Mouse (Mus musculus) embryonic stem cell, embryonic (primary cell): ENCODE measurements around the gene Tmem217.

ENCODE experiments used
- CTCF ChIA-PET, 4 experiments: fragments of 300-600 bp in 2 of 4; fragments of 350-600 bp in 2 of 4; sonication (Branson Sonifier 250); formaldehyde crosslinking; loops; one replicate each; lab custom pipeline; 2022; ENCODE audit warnings: inconsistent platforms in 2 of 4; lab: Charles Lee
- POLR2A ChIA-PET, 4 experiments: fragments of 300-600 bp in 2 of 4; fragments of 350-600 bp in 2 of 4; sonication (Branson Sonifier 250); formaldehyde crosslinking; loops; one replicate each; lab custom pipeline; 2022; ENCODE audit warnings: antibody characterized with exemption in 4 of 4, inconsistent platforms in 1 of 4; lab: Charles Lee

Gene Tmem217

DNA sequence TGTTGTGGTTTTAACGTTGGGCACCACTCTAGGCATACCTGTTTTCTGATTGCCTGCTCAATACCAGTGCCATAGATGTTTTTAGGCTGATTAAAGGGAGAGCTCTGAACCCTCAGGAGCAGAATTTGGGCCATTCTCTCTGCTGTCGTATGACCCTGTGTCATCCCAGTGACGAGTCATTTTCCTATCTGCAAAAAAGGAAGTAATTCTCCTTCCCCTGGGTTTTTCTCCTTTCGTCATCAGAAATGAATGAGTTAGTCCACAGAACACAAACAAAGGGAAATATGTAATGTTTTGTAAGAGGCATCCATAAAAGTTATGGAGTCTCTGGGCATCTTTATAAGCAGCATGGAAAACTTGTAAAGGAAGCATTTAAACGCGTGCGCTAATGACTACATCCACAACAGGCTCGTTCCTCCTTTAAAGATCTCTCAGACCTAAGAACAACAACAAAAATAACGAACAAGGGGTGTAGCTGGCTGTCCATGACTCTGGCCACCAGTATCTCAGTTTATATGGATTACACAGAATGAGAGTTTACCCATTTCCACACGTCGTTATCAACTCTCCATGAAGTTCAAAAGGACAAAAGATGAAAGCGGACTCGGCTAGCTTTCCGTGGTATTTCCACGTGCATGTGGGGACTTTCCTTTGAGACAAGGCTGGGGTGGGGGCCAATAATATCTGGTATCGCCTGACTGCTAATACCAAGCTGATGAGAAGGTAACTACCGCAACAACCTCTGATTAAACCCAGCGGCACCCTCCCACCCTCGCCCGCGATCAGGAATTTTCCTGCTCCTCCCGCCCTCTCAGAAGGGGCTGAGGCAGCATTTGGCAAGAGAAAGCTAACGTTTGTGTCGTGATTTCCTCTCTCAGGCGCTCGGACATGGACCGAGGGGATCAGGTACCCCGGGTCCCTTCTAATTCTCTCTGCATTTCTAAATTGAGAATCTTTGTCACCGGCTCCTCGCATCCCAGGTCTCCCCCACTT, 62.9 kb downstream of the Tmem217 start:
- ChIA-PET POLR2A (interaction anchor here (0.5 to 6.9 kb wide), 94 partner anchors 6 to 1409 kb away, joined by 3 to 188 read pairs (median 5); partner anchors contain the start of genes Mtch1 (in 2 of the 4), Srsf3 (in 2 of the 4), Fgd2 (in 1 of the 4) and Stk38 (in 1 of the 4)), CTCF (interaction anchor here (0.5 to 1.5 kb wide), 17 partner anchors 11 to 719 kb away, joined by 3 to 5 read pairs (median 3); no protein-coding TSS in a partner anchor)

DNA sequence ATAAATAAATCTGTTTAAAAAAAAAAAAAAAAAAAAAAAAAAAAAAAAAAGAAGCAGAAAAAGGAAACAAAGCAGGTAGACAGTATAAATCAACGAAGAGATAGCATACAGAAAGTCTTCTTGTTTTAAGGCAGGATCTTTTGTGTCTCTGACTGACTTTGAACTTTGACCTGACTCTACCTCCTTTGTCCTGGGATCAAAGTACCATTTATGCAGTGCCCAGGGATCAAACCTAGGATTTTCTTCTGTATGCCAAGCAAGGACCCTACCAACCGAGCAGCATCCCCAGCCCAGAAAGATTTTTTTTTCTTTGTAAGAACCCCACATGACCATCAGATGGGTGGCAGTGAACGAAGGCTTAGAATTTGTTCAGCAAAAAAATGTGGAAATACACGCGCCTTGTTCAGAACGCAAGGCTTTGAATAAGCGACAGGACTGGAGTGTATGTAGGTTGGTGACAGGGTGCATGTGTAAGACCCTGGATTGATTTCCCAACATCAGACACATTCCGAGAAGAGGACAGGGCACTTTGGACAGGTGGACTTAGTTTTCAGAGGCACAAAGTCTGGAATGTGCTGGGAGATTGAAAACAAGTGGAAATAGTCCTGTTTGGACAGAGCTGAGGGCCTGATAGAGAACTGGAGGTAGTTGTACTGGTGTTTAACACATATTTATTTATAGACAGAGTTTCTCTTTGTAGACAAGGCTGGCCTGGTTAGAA, 63.8 kb downstream of the Tmem217 start:
- POLR2A ChIA-PET = interaction anchor here (0.6 to 6.9 kb wide), 25 partner anchors 11 to 127 kb away, joined by 3 to 188 read pairs (median 15); no protein-coding TSS in a partner anchor
- CTCF ChIA-PET = interaction anchor here in 2 of 4 experiments (1.1 to 1.4 kb wide), 2 partner anchors 34 to 66 kb away, joined by 3 read pairs; no protein-coding TSS in a partner anchor

DNA sequence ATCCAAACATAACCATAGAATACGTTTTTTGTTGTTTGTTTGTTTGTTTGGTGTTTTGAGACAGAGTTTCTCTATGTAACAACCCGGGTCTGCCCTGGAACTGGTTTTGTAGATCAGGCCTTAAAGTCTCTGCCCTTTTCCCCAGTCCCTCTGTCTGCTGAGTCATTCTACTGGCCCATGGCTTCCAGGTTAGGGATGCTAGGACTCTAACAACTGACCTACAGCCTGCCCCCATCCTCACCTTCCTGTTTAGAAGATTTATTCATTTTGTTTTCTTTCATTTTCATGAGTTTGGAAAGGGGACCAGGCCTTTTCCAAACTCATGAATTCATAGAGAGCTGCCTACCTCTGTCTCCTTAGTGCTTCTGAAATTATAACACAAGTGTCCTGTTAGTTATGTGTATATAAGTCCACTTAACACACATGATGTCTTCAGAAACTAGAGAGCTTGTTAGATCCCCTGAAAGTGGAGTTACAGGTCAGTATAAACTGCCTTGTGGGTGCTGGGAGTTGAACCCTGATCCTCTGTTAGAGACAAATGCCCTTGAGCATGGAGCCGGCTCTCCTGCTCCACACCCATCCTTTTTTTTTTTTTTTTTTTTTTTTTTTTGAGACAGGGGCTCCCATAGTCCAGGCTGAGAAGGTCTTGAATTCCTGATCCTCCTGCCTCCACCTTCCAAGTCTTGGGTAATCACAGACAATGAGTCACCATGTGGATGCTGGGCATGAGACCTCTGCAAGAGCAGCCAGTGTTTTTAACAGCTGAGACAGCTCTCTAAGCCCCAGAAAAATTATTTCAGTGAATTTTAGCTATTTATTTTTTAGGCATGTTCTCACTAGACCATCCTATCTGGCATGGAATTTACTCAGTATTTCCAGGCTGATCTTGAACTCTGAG, 66.6 kb downstream of the Tmem217 start:
- CTCF ChIA-PET = interaction anchor here (0.6 to 2.1 kb wide), 9 partner anchors 24 to 1776 kb away, joined by 3 to 9 read pairs (median 4); no protein-coding TSS in a partner anchor
- POLR2A ChIA-PET = interaction anchor here (0.6 to 2.1 kb wide), 19 partner anchors 8 to 231 kb away, joined by 3 to 11 read pairs (median 4); no protein-coding TSS in a partner anchor

DNA sequence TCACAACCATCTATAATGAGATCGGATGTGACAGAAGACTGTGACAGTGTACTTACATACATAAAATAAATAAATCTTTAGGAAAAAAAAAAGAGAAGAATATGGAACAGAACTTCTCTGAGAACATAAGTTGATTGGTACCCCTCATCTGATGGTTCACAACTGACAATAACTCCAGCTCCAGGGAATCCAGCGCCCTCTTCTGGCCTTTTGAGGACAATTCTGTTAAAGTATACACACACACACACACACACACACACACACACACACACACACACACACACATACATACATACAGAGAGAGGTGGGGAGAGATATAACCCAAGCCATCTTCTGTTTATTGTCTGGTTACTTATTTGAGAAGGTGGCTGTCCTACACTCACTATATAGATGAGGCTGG, 67.8 kb downstream of the Tmem217 start:
- CTCF ChIA-PET = interaction anchor here in 3 of 4 experiments (0.6 to 3.9 kb wide), 10 partner anchors 31 to 616 kb away, joined by 3 to 23 read pairs (median 4); no protein-coding TSS in a partner anchor
- POLR2A ChIA-PET = interaction anchor here in 3 of 4 experiments (0.6 to 5.1 kb wide), 20 partner anchors 7 to 271 kb away, joined by 3 to 43 read pairs (median 6); partner anchors contain the start of gene Pim1 (in 1 of the 3)

DNA sequence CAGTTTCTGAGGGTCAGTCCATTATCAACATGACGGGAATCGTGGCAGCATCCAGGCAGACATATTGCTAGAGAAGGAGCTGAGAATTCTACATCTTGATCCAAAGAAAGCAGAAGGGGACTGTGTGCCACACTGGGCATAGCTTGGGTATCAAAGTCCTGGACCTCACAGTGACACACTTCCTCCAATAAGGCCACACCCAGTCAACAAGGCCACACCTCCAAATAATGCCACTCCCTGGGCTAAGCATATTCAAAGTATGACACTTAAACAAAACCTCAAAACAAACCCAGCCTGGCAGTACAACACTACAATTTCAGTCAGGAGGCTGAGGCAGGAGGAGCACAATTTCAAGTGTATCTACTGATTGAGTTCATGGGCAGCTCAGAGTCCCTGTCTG, 68.9 kb downstream of the Tmem217 start:
- POLR2A ChIA-PET = interaction anchor here in 3 of 4 experiments (0.6 to 5.1 kb wide), 30 partner anchors 8 to 84 kb away, joined by 3 to 43 read pairs (median 5); partner anchors contain the start of gene Pim1 (in 1 of the 3)

DNA sequence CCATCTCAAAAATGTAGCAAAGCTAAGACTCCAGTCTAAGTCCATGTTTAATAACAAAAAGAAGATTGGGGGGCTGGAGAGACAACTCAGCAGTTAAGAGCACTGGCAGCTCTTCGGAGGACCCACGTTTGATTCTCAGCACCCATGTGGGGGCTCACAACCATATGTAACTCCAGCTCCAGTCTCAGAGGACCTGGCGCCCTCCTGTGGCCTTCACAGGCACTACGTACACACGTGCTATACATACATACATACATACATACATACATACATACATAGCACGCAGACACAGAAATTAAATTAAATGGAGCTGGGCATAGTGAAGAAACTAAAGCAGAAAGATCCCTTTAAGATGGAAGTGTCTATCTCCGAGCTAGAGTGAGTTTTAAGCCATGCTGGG, 69.6 kb downstream of the Tmem217 start:
- ChIA-PET POLR2A (interaction anchor here (0.6 to 5.1 kb wide), 34 partner anchors 8 to 492 kb away, joined by 3 to 43 read pairs (median 5); partner anchors contain the start of gene Pim1 (in 2 of the 4)), CTCF (interaction anchor here (0.5 to 3.9 kb wide), 31 partner anchors 8 to 433 kb away, joined by 3 to 23 read pairs (median 3); partner anchors contain the start of gene Pim1 (in 1 of the 4))

More for the DNA sequence above, 68.9 kb downstream of the Tmem217 start:
- CTCF ChIA-PET = interaction anchor here (0.6 to 3.9 kb wide), 15 partner anchors 8 to 87 kb away, joined by 3 to 23 read pairs (median 4); no protein-coding TSS in a partner anchor

DNA sequence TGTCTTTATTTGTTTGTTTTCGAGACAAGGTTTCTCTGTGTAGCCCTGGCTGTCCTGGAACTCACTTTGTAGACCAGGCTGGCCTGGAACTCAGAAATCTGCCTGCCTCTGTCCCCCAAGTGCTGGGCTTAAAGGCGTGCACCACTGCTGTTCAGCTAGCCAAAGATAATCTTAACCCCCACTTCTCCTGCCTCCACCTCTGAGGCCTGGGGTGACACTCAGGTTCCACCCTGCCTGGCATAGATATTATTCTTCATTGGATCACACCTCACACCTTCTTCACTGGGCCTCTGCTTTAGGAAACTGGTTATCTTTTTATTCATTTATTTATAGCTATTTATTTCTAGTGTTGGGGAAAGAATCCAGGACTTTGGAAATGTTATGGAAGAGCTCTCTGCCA, 71.9 kb downstream of the Tmem217 start:
- ChIA-PET POLR2A (interaction anchor here in 3 of 4 experiments (0.7 to 5.1 kb wide), 14 partner anchors 9 to 116 kb away, joined by 3 to 43 read pairs (median 5); partner anchors contain the start of gene Pim1 (in 1 of the 3)), CTCF (interaction anchor here in 2 of 4 experiments (0.6 to 0.9 kb wide), 2 partner anchors 34 to 58 kb away, joined by 3 read pairs; no protein-coding TSS in a partner anchor)

DNA sequence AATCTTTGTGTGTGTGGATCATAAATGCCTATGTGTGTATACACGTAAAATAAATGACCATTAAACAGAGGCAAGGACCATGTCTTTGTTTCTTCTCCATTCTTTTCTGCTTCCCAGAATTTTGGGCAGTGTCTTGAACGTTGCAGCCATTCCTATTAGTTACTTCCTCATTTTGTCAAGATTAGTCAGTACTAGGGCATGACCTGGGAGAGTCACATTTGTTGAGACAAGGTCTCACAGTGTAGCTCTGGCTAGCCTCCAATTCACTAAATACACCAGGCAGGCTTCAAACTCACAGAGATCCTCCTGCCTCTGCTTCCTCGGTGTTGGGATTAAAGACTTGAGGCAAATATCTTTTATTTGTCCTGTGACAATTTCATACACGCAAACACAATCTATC, 73.9 kb downstream of the Tmem217 start:
- POLR2A ChIA-PET = interaction anchor here in 3 of 4 experiments (0.6 to 7.4 kb wide), 23 partner anchors 9 to 57 kb away, joined by 3 to 93 read pairs (median 11); partner anchors contain the start of gene Pim1 (in 3 of the 3)

DNA sequence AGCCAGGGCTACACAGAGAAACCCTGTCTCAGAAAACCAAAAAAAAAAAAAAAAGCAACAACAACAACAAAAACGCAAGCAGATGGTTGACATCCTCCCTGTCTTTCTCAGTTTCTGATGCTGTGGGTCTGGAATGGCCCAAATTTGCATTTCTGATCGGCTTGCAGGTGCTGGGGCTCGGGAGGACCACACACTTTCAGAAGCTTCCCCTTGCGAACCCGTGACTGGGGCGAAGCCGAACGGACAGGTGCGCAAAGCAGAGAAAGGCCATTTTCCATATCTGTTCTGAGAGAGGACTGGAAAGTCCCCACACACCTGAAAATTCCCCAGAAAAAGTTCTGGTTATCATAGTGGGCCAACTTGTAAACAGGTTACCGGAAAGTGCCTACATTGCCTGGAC, 74.8 kb downstream of the Tmem217 start:
- POLR2A ChIA-PET = interaction anchor here (0.5 to 7.4 kb wide), 52 partner anchors 8 to 1440 kb away, joined by 3 to 93 read pairs (median 7); partner anchors contain the start of gene Pim1 (in 4 of the 4)
- CTCF ChIA-PET = interaction anchor here in 3 of 4 experiments (0.6 to 1.7 kb wide), 11 partner anchors 10 to 1185 kb away, joined by 3 to 7 read pairs (median 4); no protein-coding TSS in a partner anchor

More for the DNA sequence above, 73.9 kb downstream of the Tmem217 start:
- CTCF ChIA-PET = interaction anchor here in 1 of 4 experiments (1.0 to 1.3 kb wide), 2 partner anchors 14 to 107 kb away, joined by 3 to 4 read pairs; no protein-coding TSS in a partner anchor

DNA sequence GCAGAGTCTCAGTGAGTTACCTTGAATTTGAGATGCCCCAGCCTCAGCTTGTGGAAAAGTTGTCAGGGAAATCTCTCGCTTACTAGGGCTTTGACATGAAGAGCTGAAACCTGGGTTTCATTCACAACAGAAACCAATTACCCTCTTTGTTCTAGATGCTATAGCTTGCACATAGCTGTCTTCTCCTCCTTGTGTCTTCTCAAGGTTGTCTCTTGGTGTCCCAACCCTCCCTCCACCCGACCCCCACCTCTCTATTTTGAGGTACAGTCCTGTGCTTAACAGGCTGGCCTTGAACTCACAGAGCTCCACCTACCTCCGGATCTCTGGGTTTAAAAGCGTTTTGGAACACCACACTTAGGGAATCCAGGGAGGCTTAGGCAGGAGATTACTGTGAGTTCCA, 75.7 kb downstream of the Tmem217 start:
- ChIA-PET POLR2A (interaction anchor here (0.6 to 7.4 kb wide), 45 partner anchors 8 to 960 kb away, joined by 3 to 93 read pairs (median 9); partner anchors contain the start of gene Pim1 (in 3 of the 4)), CTCF (interaction anchor here (0.6 to 1.7 kb wide), 6 partner anchors 14 to 57 kb away, joined by 3 to 7 read pairs (median 4); partner anchors contain the start of gene Pim1 (in 1 of the 4))
